Mouse (Mus musculus) stomach, adult 2 months (tissue): ENCODE data around the gene Prl2c5. TPM values are rescaled to one million over a fixed set of nuclear protein-coding genes. Genes with fewer than 3 reads are reported as not detected.

Experiments
- polyA plus RNA-seq: library from polyadenylated mRNA; depleted of rRNA; stranded (reverse); fragments of >200 nt; gene quantifications from 2 replicates; pipeline ENCODE4 v1.2.3, GENCODE M21; 2012; rRNA removed

Prl2c5 gene
- polyA plus RNA-seq = not detected in 2 replicates

GRCm38 (mm10) chr13:13182415-13182814 is at the start of gene Prl2c5:
TSS of gene Prl2c5 (plus strand) at chr13:13182715.

Other genes with a start within 250 kb of the Prl2c5 start
- gene Prl2c2, start 177.3 kb upstream of the Prl2c5 start, polyA plus RNA-seq = not detected in 2 replicates
- gene Gpr137b, start 211.3 kb downstream of the Prl2c5 start, polyA plus RNA-seq = 4.5 and 10.0 TPM in 2 replicates